Mouse (Mus musculus): ENCODE data around the gene Aldh3b2. TPM values are rescaled to one million over a fixed set of nuclear protein-coding genes. Genes with fewer than 3 reads are reported as not detected.
A peak's percentile ranks its signal among the peaks of the same experiment; 100 is the strongest.

The Aldh3b2 gene
- polyA plus RNA-seq, 1 experiment from 2014 or later: 0.51 TPM

DNA sequence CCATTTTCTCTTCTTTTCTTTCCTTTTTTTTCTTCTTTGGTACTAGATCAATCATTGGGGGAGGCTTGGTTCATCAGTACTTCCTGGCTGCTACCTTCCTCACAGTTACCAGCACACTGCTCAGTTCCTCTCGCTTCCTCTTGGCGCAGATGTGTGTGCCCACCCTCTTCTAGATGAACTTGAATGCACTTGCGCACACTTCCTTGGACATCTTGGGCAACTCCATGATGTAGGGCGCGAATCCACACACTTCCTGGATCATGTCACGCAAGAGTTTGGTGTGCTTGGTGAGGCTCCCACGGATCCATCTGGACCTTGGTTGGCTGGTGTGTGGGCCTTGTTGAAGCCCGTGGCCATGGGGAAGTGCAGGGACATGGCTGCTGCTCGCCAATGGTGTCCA lies 40.4 kb upstream of the Aldh3b2 start:
- Histone ChIP-seq H3K9me3 (ENCODE audit: control insufficient read depth) (no peaks in the 10 kb centered on the region), H3K9ac (ENCODE audit: low read depth, low read length) (no peak overlapping the region), H3K4me2 (replicated peaks; ENCODE audit: low read depth) (no peak overlapping the region), H3K27me3 (replicated peaks; ENCODE audit: control insufficient read depth, insufficient read depth, low read length) (no peaks in the 10 kb centered on the region), H3K4me3 (ENCODE audit: low read depth, low read length) (no peak overlapping the region), H3K27ac (ENCODE audit: low read depth, low read length) (no peak overlapping the region), H3K4me1 (replicated peaks; ENCODE audit: control insufficient read depth, insufficient read depth, low read length) (peaks cover 11% of the 10 kb centered on the region; the same call in 1 of the 2 replicates), H3K36me3 (ENCODE audit: control insufficient read depth, insufficient read depth) (no peaks in the 10 kb centered on the region; the same call in 1 of the 2 replicates)
- no peak for TF ChIP-seq CTCF (IDR thresholded peaks at IDR 0.05; ENCODE audit: low read depth)
- no peak for ATAC-seq
- 91% methylated on average over 9 of the region's 9 CpGs for WGBS

- WGBS: 8% methylated on average over 42 of the region's 42 CpGs
- peak; percentile 88 for ATAC-seq
- peak within 1 kb of the TSS; percentile 58 for H3K9ac ChIP-seq (ENCODE audit: low read depth, low read length)
- H3K4me3 ChIP-seq (ENCODE audit: low read depth, low read length): peak within 1 kb of the TSS; percentile 64
- 0 out of 2 replicates have a peak, but pooled peaks cover under 1% of the 10 kb centered on the region for H3K4me1 ChIP-seq (replicated peaks; ENCODE audit: control insufficient read depth, insufficient read depth, low read length)
- peak within 1 kb of the TSS; percentile 93 for H3K4me2 ChIP-seq (replicated peaks; ENCODE audit: low read depth)
- H3K27me3 ChIP-seq (replicated peaks; ENCODE audit: control insufficient read depth, insufficient read depth, low read length): no peaks in the 10 kb centered on the region
- no peaks in the 10 kb centered on the region for H3K9me3 ChIP-seq (ENCODE audit: control insufficient read depth)
- peak within 1 kb of the TSS; percentile 70 for H3K27ac ChIP-seq (ENCODE audit: low read depth, low read length)
- H3K36me3 ChIP-seq (ENCODE audit: control insufficient read depth, insufficient read depth): no peaks in the 10 kb centered on the region
- TF ChIP-seq CTCF (IDR thresholded peaks at IDR 0.05; ENCODE audit: low read depth): 0 out of 2 replicates have a peak, but pooled peaks have one; percentile 1
Observed at GRCm38 (mm10) chr19:3935032-3935895, 36.9 kb upstream of the Aldh3b2 start, which contains the start of gene Unc93b1. Gene Unc93b1 (plus strand): TSS chr19:3935186.

DNA sequence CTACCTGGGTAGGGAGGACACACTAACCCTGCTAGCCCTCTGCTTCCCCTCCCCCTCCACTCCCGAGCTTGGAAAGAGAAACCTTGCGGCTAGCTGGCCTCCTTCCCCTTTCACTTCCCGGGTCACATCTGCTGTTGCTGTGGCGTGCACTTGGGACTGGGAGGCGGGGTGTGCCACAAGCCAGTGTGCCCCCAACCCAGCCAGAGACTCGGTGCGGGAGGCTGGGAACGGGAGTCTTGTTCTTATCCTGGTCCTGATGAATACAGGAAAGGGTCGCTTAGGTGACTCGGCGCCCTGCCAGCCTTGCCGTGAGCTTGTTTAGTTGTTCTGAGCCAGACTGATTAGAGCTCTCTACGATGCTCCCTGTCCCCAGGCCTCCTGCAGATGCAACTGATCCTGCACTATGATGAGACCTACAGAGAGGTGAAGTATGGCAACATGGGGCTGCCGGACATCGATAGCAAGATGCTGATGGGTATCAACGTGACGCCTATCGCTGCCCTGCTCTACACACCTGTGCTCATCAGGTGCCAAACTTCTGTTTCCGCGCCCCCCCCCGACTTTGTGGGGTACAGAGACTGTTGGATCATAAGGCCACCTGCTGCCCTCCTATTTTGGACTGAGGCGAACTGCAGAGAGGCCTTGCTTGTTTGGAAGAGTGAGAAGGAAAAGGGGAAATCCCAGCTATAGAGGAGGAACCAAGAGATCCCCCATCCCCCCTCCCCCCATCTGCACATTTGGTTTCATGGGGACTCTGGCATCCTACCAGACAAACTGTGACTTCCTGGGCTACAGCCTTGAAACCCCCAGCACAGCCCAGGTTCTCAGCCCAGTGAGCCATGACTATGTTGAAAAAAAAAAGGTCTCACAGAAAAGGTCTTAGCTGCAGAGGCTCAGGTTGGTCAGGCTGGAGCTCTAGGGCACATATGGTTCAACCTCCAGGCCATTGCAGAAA lies 36.0 kb upstream of the Aldh3b2 start:
- 12% methylated on average over 22 of the region's 22 CpGs for WGBS
- no peaks in the 10 kb centered on the region for H3K36me3 ChIP-seq (ENCODE audit: control insufficient read depth, insufficient read depth)
- no peaks in the 10 kb centered on the region for H3K27me3 ChIP-seq (replicated peaks; ENCODE audit: control insufficient read depth, insufficient read depth, low read length)
- peak; percentile 63 for ATAC-seq
- H3K4me2 ChIP-seq (replicated peaks; ENCODE audit: low read depth): peak overlapping the region; percentile 93
- H3K9me3 ChIP-seq (ENCODE audit: control insufficient read depth): no peaks in the 10 kb centered on the region
- H3K9ac ChIP-seq (ENCODE audit: low read depth, low read length): peak overlapping the region; percentile 58
- H3K4me3 ChIP-seq (ENCODE audit: low read depth, low read length): peak overlapping the region; percentile 64
- no peaks in the 10 kb centered on the region for H3K4me1 ChIP-seq (replicated peaks; ENCODE audit: control insufficient read depth, insufficient read depth, low read length)
- no peak for TF ChIP-seq CTCF (IDR thresholded peaks at IDR 0.05; ENCODE audit: low read depth)
- peak overlapping the region; percentile 70; the same call in 1 of the 2 replicates for H3K27ac ChIP-seq (ENCODE audit: low read depth, low read length)

DNA sequence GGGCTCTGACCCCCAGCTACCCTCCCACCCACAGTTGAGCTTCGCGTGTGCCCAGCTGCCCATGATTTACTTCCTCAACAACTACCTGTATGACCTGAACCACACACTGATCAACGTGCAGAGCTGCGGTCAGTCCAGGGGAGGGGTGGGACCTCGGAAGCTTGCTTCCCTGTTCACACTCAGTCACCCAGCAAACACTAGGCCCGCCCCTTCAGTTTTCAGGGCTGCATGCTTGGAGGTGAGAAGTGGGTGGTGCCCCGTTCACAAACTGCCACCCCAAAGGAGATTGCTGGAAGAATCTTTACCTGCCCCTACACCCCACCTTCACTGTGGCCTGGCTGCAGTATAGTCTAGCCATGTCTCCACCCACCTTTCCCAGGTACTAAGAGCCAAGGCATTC lies 29.8 kb upstream of the Aldh3b2 start:
- H3K4me1 ChIP-seq (replicated peaks; ENCODE audit: control insufficient read depth, insufficient read depth, low read length): 0 out of 2 replicates have a peak, but pooled peaks cover 3% of the 10 kb centered on the region
- no peak overlapping the region for H3K4me2 ChIP-seq (replicated peaks; ENCODE audit: low read depth)
- ATAC-seq: no peak
- no peak overlapping the region for H3K9ac ChIP-seq (ENCODE audit: low read depth, low read length)
- 71% methylated on average over 7 of the region's 7 CpGs for WGBS
- no peak overlapping the region for H3K27ac ChIP-seq (ENCODE audit: low read depth, low read length)
- no peak overlapping the region for H3K4me3 ChIP-seq (ENCODE audit: low read depth, low read length)
- no peak for TF ChIP-seq CTCF (IDR thresholded peaks at IDR 0.05; ENCODE audit: low read depth)
- H3K27me3 ChIP-seq (replicated peaks; ENCODE audit: control insufficient read depth, insufficient read depth, low read length): no peaks in the 10 kb centered on the region
- H3K36me3 ChIP-seq (ENCODE audit: control insufficient read depth, insufficient read depth): 0 out of 2 replicates have a peak, but pooled peaks cover 4% of the 10 kb centered on the region
- no peaks in the 10 kb centered on the region for H3K9me3 ChIP-seq (ENCODE audit: control insufficient read depth)

GRCm38 (mm10) chr19:3942986-3943735 lies 29.0 kb upstream of the Aldh3b2 start:
- H3K4me2 ChIP-seq (replicated peaks; ENCODE audit: low read depth): peak overlapping the region; percentile 43
- H3K27ac ChIP-seq (ENCODE audit: low read depth, low read length): no peak overlapping the region
- 18% methylated on average over 27 of the region's 27 CpGs for WGBS
- peaks cover 11% of the 10 kb centered on the region; the same call in 1 of the 2 replicates for H3K36me3 ChIP-seq (ENCODE audit: control insufficient read depth, insufficient read depth)
- H3K4me3 ChIP-seq (ENCODE audit: low read depth, low read length): no peak overlapping the region; the same call in 1 of the 2 replicates
- H3K4me1 ChIP-seq (replicated peaks; ENCODE audit: control insufficient read depth, insufficient read depth, low read length): 0 out of 2 replicates have a peak, but pooled peaks cover 3% of the 10 kb centered on the region
- no peak overlapping the region for H3K9ac ChIP-seq (ENCODE audit: low read depth, low read length)
- peak; percentile 23; the same call in 1 of the 2 replicates for TF ChIP-seq CTCF (IDR thresholded peaks at IDR 0.05; ENCODE audit: low read depth)
- peak; percentile 66 for ATAC-seq
- no peaks in the 10 kb centered on the region for H3K9me3 ChIP-seq (ENCODE audit: control insufficient read depth)
- no peaks in the 10 kb centered on the region for H3K27me3 ChIP-seq (replicated peaks; ENCODE audit: control insufficient read depth, insufficient read depth, low read length)

Data from intestine, postnatal 0 days (tissue).